Mouse (Mus musculus) central nervous system, embryonic 14 days (tissue): ENCODE data around the gene Gm10188. TPM values are rescaled to one million over a fixed set of nuclear protein-coding genes. Genes with fewer than 3 reads are reported as not detected.

ENCODE experiments used
- polyA plus RNA-seq: library from polyadenylated mRNA; depleted of rRNA; stranded (reverse); fragments of >200 nt; gene quantifications from 2 replicates; pipeline ENCODE4 v1.2.3, GENCODE M21; 2012; rRNA removed

Gene Gm10188
- not detected in 2 replicates for polyA plus RNA-seq

DNA sequence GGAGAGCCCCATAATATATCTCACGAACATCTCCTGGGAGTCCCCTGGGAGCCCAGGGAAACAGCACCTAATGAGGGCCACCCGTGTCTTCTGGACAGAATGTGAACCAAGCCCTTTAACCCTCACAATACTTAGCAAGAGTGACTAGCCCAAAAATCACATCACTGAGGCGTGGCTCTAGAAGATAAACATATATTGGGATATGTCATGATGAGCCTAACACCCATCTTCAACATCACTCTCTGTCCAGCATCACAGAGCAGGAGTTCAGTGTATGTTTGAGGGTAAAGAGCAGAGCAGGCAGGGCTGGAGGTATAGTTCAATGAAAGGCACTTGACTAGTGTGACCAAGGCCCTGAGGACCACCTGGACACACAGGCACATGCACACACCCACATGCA lies at the start of gene Gm10188:
Gm10188 (minus strand) TSS at position 101 of the 400 bp plus-strand sequence.

GRCm38 (mm10) chr1:132191093-132191785 lies 38.3 kb downstream of the Gm10188 start, which contains the start of the genes Lemd1 and AC124108.1:
Gene Lemd1 (plus strand): TSS chr1:132191431.
Gene AC124108.1 (plus strand): TSS chr1:132191457.

Other genes with a start within 250 kb of the Gm10188 start
- 17.4 and 19.5 TPM in 2 replicates for gene Elk4, start 222.2 kb downstream of the Gm10188 start, polyA plus RNA-seq
- gene Mfsd4a, start 161.7 kb downstream of the Gm10188 start, polyA plus RNA-seq, result 1.3 TPM in 2 replicates
- gene Cdk18, start 90.1 kb downstream of the Gm10188 start, polyA plus RNA-seq, result 1.1 and 2.1 TPM in 2 replicates
- gene Lemd1, start 38.3 kb downstream of the Gm10188 start, polyA plus RNA-seq, result 17.9 and 25.1 TPM in 2 replicates
- 15.0 and 18.1 TPM in 2 replicates for gene AC124108.1, start 38.3 kb downstream of the Gm10188 start, polyA plus RNA-seq
- gene Klhdc8a, start 68.9 kb upstream of the Gm10188 start, polyA plus RNA-seq, result 4.6 and 5.0 TPM in 2 replicates
- gene Nuak2, start 86.4 kb upstream of the Gm10188 start, polyA plus RNA-seq, result 19.3 and 19.9 TPM in 2 replicates
- 42.0 and 45.1 TPM in 2 replicates for gene Tmcc2, start 161.5 kb upstream of the Gm10188 start, polyA plus RNA-seq
- 13.2 and 14.1 TPM in 2 replicates for gene Dstyk, start 187.8 kb upstream of the Gm10188 start, polyA plus RNA-seq
- gene Rbbp5, start 247.6 kb upstream of the Gm10188 start, polyA plus RNA-seq, result 48.7 and 52.2 TPM in 2 replicates